Mouse (Mus musculus): ENCODE data around the gene Utp20.

DNA sequence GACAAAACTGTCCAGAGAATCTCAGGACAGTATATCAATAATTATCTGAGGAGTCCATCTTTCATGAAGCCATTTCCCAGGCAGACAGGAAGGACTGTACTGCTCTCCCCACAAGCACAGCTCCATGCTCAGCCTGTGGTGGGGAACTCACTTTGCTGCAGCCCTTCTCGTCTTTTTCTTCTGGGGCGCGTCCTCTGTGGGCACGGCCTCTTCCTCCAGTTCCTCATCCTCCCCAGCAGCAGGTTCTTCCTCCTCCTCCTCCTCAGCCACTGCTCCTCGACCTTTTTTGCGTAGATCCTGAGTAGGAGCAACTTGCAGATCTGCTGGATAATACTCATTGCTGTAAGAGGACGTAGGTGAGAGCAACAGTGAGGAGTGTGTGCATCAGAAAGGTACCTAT lies 31.4 kb downstream of the Utp20 start:
- TF ChIP-seq CTCF (IDR thresholded peaks at IDR 0.05; ENCODE audit: low read depth) (no peak), EP300 (IDR thresholded peaks at IDR 0.05; ENCODE audit: low read depth) (no peak)
